Mouse (Mus musculus) lung, adult 2 months (tissue): ENCODE data around the gene 2610301B20Rik.

Source experiments
- CTCF ChIP-seq: fragments of 200-500 bp; IDR thresholded peaks from 2 replicates; pipeline ENCODE4 v1.5.1; 2011; ENCODE audit warnings: mild to moderate bottlenecking, low read length, control low read depth; ENCODE audit not compliant: insufficient read depth
- POLR2A ChIP-seq: fragments of 200-500 bp; IDR thresholded peaks from 2 replicates; pipeline ENCODE4 v1.6.1; 2011; ENCODE audit warnings: low read depth, mild to moderate bottlenecking, control low read depth, low read length, borderline replicate concordance; ENCODE audit errors: extremely low read depth

- no peak for TF ChIP-seq CTCF
- no peak for TF ChIP-seq POLR2A
Observed at GRCm38 (mm10) chr4:10851013-10851412, 23.3 kb upstream of the 2610301B20Rik start.
